Mouse (Mus musculus) embryo, embryonic 11 days (tissue): Measurements from ENCODE around the gene Gm20431.

Experiments used
- DNase-seq: peaks from one replicate; pipeline ENCODE4 v3.0.0-alpha.2; 2015

Gene Gm20431

DNA sequence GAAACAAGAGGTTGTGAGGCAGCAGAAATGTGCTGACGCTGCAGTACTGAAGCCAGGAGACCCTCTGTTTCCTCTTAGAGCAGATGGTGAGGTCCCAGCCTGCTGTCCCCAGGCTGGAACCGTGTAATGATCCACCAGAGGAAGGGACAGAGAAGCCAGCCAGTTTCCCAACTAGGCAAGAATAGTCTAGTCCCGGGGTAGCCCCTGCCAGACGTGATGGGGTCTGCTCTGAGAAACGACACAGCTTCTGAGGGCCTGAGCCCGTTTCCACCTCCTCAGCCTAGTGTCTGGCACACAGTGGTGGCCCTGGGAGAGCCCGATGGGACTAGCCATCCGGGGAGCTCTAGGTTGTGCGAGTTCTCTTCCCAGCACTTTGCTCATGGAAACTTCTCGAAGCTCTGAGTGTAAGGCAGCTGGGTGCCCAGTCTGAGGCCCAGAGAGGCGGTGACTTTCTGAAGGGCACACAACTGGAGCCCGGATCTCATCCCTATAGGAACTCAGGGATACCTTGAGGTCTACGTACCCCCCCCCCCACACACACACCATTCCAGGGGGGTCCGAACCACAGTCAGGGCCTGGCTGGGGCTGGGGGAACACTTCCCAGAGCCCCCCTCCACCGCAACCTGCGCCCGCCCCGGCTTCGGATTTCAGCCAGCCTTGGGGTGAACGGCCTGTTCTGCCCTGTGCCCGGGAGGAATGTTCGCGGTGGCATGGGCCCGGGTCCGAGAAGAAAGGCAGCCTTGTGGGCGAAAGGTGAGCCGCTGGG lies 64.4 kb downstream of the Gm20431 start:
- no peak for DNase-seq

DNA sequence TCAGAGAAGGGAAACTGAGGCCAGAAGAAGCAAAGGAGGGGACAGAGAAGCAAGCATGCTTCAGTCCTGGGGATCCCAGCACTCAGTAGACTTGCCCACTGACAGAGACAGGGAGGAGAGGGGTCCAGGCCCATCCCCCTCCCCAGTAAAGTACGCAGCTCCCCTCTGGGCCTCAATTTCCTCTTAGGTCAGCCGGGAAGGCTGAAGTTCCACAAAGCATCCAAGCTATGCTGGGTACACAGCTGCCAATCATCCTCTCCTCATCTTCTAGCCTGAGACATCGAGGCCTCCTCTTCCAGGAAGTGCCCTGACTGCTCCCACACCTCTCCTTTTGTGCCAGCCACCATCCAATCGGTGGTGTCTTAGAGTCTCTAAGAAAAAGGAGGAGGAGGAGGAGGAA lies 65.0 kb downstream of the Gm20431 start:
- peak; percentile 58 for DNase-seq

DNA sequence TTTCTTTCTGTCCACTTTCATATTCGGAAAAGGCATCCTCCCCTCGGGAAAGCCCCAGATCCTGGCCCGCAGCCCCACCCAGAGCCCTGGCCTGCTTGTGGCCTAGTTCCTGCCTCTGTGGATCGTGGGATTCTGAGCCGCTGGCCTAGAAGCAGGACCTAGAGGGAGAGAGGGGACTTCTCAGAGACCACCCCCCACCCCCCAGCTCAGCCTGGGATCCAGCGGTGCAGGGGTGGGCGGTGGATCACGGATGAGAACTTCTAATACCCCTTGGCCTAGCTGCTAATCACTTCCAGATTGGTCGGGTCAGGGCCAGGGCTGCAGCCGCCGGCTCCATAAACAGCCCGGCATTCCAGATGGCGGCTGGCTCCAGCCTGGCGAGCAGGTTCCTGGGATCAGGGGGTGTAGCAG lies 65.5 kb downstream of the Gm20431 start:
- DNase-seq, result peak; percentile 91

DNA sequence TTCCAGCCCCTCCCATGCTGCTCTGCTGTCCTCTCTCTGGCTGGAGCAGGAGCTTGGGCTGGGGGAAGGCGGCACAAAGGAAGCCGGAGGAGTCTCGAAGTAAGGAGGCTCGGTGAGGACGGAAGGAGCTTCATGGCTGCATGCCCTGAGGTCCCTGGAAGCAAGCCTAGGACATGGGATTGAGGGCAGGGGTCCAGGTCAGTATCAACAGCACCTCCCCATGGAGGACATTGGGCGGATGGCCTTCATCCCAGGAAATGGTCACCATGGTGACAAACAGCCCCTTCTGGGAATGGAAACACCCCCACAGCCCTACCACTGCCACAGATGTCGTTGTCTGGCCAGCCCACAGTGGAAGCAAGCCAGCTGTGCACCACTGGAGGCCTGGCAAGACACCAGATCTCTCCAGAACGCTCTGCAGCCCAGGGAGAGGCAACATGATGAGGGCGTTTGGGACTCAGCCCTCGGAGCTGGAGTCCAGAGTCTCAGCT lies 66.8 kb downstream of the Gm20431 start:
- peak; percentile 44 for DNase-seq

DNA sequence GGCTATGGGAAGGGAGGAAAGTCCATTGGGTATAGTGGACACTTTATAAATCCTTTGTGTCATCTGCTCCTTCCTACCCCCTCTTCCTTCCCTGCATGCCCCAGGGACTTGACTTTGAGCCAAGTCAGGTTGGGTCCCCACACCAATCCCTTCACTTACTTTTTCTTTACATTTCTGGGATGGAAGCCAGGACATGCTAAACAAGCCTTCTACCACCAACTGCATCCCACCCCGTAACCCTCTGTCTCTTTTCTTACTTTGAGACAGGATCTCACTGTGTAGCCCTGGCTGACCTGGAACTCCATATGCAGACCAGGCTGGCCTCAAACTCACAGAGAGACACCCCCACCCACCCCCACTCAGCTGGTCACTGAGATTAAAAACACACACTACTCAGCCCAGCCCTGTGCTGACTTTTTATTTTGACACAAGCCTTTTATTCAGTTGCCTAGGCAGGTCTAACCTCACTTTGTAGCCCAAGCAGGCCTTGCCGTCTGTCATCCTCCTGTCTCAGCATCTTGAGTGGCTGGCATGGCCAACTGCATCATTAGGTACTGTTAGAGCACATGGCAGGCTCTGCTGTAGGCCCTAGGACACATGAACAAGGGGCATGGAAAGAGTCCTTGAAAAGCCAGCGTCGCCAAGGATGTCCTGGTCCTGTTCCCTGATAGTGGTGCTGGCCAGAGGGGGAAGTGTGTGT lies 67.6 kb downstream of the Gm20431 start:
- DNase-seq, result no peak

DNA sequence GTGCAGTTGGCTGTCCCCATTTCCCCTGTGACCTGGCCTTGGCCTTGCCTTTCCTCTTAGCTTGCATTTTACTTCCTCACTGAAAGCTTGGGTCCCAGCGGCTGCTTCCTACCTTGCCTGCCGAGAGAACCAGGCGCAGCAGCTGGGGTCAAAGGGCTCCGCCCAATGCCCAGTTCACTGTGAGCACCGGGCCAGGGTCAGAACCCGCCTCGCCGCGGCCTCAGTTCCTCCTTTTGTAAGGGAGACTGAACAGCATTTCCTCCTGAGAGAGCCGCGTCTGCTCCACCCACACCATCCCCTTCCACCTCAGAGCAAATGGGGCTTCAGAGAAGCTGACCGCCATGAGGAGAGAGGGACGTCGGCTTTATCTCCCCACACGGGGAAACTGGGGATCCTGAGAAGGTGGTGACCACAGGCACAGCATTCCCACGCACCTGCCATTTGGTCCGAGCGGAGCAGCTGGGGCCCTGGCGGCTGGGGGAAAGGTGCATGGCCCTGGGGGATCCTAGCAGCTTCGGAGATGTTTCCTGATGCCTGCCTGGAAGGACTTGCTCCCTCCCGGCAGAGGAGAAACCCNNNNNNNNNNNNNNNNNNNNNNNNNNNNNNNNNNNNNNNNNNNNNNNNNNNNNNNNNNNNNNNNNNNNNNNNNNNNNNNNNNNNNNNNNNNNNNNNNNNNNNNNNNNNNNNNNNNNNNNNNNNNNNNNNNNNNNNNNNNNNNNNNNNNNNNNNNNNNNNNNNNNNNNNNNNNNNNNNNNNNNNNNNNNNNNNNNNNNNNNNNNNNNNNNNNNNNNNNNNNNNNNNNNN lies 72.3 kb downstream of the Gm20431 start:
- DNase-seq, result no peak

DNA sequence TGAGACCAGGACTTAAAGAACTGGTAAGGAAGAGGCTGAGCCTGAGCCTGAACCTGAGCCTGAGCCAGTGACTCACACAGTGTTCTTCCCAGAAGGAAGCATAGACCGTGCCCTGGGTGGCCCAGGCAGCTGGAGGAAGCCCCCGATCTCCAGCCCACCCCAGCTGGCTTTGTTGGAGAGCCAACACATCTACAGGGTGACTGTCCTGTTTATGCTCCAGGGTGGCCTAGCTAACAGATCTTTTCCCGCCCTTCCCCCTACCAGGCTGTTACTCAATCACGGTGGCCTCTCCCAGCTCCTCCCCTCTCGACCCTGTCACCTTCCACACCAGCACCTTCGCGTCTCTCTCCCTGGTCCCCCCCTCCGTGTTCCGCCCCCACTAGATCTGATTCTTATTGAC lies 74.3 kb downstream of the Gm20431 start:
- DNase-seq, result peak; percentile 57

DNA sequence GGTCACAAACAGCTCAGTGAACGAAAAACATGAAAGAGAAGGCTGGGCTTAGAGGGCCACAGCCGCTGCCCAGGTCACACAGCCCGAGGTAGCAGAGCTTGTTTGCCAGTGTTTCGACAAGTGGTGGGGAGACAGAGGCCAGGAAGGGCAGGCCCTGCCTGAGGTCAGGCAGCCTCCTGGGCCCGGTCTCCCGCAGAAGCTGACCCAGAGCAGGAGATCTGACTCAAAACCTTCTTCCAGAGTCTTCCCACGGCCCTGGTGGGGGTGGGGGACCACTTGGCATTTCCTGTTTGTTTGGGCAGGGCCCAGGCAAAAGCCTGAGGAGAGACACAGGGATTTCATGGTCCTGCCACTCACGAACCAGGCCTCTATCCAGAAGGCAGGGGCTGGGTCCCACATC lies 75.3 kb downstream of the Gm20431 start:
- no peak for DNase-seq

DNA sequence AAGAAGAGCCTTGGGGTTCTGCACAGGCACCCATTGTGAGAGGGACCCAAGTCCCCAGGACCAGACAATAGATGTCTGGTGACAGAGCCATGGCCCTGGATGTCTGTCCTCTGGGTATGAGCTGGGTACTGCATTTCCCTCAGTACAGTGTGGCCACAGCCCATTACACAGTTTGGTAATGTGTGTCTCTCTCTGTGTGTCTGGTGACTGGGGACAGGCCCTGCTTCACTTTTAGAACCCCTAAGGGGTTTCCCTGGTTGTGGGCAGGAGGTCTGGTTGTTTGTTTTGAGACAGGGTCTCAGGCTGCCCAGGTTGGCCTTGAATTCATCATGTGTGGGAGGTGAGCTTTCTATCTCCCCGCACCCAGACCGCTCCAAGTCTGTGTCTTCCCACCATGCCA lies 76.0 kb downstream of the Gm20431 start:
- no peak for DNase-seq

DNA sequence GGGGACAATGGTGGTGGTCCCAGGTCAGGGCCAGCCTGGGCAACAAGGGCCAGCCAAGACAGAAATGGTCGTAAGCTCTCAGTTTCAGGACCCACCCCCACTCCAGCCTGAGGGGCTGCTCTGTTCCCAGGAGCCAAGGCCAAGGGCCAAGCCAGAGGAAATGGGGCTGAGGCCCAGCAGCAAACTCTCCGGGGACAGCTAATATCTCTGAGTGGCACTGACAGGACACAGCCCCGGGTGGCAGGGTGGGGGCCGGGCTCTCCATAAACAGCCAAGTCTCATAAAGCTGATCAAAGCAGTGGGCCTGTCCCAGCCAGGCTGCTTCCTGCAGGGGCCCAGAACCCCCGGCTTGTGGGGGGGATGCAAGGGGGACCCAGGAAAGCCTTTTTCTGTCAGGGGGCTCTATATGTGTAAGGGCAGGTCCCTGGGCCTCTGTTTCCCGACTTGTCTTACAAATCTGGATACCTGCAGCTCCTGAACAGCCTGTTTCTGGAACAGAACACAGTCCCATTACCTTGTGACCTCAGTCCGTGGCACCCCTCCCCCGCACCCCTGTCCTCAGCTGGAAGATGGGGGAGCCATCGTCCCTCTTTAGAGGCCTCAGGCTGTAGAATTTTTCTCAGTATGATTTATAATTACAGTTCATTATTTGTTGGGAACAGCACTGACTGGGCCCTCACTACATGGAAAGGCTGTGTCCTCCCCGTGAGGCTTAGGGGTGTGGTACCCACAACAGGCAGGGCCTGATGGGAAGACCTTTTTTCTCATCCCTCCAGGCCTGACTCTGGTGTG lies 77.9 kb downstream of the Gm20431 start:
- DNase-seq, result peak; percentile 75

DNA sequence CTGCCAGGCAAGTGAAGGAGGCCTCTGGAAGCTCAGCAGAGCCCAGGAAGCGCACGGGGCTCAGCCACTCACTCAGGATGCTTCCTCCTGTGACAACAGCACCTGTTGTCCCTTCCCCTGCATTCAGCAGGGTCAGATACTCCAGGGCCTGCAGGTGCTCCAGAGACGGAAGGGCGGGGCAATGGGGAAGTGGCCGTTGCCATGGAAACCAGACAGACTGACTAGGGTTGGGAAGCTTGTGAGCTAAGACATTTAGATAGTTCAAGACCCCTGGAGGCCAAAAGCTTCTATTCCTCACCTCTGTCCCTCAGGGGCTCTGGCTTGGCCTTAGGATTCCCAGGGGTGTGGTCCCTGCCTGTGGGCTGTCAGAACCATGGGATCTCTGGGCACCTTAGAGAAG lies 82.8 kb downstream of the Gm20431 start:
- peak; percentile 64 for DNase-seq

DNA sequence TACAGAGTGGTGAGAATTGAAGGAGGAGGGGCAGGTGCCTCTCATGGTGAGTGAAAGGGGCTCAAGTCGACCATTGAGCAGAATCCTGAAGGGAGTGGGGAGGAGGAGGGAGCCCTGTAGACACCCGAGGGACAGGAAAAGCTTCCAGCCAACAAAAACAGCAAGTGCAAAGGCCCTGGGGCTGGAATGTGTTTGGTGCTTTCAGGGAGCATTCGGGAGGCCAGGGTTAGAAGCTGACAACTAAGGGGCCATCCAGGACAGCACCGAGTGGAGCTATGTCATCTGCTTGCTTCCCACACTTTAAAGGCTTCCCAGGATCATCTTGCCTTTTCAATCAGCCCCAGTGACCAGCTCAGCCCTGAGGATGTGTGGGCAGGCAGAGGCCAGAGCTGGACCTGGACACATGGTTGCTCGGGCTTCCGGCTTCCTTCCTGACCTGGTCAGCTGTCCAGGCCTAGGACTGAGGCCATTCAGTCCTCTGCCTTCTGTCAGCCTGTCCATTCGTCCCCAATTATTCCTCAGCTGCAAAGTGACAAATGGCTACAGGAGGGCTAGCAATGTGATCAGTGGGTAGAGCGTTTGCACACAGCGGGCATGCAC lies 84.0 kb downstream of the Gm20431 start:
- no peak for DNase-seq

DNA sequence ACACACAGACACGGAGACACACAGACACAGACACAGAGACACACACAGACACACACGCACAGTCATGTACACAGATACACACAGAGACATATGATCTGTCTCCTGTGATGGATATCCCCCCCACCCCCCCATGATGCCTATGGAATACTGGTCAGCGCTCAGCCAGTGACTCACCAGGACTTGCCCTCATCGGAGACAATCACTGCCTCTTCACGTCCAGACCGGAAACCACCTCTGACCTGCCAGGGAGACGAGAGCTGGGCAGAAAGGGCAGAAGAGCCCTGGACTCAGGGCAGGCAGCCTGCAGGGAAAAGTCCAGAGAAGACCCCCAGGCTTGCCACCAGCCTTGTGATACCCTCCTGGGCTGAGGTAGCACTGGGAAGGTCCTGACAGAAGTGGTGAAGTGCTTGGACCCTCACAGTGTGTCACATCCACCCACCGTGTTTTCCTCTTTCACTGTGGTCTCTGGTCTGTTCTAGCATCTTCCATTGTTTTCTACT lies 85.1 kb downstream of the Gm20431 start:
- no peak for DNase-seq

DNA sequence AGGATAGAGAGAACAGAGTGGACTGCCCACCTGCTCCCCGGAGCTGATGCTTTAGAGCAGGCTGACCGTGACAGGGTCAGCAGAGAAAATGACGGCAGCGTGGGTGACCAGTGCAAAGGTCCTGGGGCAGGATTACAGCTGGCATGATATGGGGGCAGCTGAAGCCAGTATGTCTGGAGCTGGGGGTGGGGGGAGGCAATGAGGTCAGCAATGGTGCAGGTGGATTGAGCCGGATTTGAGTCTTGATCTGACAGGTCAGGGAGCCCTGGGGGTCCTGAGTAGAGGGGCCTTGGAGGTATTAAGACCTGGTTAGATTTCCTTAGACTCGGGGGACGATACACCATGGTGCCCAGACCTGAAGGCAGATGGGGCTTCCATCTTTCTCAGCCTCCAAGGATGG lies 85.7 kb downstream of the Gm20431 start:
- DNase-seq, result no peak

DNA sequence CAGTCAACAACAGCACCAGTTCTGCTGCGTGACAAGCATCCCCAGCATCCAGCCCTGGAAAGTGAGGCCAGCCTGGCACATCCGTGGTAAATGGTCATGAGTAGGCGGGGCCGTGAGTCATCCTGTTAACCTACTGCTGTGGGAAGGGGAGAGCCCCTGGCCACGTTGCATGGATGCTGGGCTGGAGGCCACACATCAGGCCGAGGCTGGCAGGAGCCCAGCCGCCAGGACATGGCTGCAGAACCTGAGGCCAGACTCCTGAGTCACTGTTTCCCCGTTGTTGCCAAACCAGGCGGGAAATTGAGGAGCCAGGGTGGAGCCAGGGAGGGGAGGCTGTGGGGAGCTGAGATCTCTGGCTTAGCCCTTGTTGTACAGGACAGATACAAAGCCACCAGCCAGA lies 86.5 kb downstream of the Gm20431 start:
- DNase-seq, result no peak

DNA sequence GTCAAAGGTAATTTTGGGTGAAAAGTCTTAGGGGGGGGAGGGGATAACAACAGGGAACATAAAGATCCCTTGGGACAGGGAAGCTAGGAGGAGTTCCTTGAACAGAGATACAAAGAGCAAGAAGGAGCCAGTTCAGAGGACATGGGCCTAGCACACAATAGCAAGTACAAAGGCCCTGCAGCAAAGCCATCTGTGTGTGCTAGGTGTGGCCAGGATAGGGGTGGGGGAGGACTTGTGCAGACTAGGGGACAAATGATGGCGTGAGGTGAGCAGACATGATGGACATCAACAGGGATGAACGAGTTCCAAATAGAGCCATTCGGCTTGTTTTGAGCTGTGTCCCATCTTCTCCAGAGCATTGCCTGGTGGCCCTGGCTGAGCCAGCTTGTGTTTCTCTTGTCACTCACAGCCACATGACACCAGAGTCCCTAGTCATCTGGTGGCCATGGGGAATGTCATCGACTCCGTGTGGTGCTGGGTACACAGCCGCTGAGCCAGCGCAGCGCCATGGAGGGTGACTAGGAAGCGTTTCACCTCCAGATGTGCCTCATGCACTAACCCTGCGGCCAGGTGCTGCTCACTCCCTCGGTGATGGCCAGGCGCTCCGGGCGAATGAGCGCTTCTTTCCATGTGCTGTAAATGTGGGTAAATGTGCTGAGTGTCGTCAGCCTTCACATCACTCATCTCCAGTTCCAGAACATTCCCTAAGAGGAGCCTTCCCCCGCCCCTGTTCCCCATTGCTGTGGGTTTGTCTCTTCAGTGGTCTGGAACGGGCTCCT lies 89.7 kb downstream of the Gm20431 start:
- DNase-seq, result no peak

DNA sequence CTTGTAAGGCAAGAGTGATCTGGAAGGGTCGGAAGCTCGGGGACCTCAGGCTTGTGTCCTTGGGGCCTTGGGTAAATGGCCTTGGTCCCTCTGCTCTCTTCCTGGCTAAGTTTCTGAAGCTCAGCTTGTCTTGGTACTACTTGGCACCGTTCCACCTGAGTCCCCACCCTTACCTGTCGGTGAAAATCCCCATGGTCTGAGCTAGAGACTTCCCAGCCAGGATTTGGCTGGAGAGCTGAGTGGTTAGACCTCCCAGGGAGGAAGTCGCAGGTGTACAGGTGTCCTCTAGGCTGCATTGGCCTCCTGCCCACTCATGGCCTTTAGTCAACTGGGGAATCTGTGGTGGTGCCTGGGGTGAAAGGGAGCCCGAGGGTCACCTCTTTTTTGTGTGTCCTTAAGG lies 90.5 kb downstream of the Gm20431 start:
- no peak for DNase-seq

DNA sequence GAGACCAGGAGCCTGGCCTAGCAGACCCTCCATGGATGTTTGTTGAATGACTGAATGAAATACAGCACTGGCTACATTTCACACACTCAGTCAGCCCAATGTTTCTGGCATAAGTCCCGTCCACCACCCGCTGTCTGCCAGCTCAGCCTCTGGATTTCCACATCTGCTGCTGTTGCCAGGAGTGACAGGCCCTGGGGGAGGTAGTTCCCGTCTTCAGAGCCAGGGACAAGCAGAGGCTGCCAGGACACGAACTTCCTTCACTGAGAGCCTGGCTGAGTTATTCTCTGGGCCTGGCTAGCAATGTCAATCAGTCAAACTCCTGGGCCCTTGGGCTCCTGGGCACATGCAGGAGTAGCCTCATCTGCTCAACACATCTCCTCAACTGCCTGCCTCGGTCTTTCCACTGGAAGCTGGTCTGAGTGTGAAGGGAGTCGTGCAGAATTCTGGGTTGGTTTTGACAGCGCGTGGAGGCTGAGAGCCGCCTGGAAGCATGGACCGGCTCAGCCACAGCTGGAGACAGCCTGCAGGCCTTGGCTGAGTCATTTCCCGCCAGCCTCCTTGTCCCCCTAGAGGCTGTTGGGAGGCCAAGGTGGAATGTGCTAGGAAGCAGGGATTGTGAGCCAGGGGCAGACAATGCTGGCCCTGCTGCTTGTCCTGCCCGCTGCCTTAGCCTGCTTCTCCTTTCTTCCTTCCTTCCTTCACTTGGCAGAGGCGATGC lies 91.2 kb downstream of the Gm20431 start:
- no peak for DNase-seq

DNA sequence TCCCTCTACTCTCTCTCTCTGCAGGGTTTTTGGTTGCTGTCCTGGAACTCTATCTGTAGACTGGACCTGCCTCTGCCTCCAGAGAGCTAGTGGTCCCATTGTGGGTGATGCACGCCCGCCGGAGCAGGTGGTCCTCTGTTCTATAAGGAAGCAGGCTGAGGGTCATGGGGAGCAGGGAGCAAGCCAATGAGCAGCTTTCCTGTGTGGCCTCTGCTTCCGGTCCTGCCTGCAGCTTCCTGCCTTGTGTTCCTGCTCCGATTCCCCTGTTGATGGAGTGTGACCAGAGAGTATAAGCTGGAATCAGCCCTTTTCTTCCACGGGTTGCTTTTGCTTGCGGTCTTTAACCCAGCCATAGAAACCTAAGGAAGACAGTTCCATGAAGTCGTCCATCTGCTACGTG lies 93.2 kb downstream of the Gm20431 start:
- DNase-seq, result no peak

DNA sequence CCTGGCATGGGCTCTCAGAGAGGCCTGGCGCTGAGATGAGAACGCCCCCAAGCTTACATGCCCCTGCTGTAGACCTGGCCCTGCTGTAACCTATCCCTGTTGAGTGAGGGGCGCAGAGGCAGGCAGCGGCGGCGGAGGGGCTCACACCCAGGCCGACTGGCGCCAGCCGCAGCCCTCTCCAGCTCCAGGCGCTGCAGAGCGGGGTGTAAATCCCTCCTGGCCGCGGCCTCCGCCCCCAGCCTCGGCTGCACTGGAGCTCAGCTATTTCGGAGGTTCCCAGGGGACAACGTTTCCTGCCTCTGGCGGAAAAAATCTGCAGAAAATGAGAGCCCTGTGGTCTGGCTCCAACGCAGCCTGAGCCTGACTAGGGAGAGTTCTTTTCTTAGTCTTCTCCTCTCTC lies 95.6 kb downstream of the Gm20431 start:
- DNase-seq, result peak; percentile 90

DNA sequence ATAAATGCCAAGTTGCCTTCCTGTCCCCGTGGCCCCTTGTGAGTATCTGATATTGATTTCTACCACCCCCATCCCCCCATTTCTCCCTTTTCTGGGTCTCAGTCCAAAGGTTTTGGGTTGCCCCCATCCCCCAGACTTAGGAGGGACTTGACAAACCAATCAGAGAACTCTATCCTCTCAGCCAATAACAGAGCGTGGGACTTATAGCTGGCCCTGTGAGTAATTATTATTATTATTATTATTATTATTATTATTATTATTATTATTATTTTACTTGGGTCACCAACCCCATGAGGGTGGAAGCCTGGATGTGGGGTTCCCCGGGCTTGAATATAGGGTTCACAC lies 96.0 kb downstream of the Gm20431 start:
- DNase-seq, result no peak
